Mouse (Mus musculus) right cerebral cortex, postnatal 25 days (tissue): ENCODE measurements at regions not wholly inside any gene's neighbourhood (a gene's known extent, or its start where the extent isn't known, plus 50 kb on each side); places are given as distances from the start of the nearest gene placed in this dataset.

Experiments
- DNase-seq: peaks from one replicate; pipeline ENCODE4 v3.0.0; 2022

DNA sequence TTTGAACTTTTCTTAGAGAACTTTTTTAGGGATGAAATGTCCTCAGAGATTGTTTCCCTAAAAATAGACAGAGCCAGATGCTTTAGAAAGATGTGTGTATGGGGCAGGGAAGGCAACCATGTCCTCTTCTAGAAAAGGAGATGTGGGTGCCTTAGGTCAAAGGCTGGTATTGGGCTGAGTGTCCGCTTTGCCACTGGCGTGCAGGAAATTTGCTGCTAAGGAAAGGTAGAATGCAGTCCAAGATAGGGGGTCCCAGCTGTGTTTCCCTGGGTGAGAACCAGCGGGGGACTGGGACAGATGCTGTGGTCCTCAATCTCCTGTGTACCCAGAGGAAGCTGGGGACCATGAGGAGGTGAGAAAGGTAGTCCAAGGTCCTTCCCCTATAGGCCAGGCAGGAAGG, 291.0 kb downstream of the Pdcd6ip start:
- DNase-seq: no peak

DNA sequence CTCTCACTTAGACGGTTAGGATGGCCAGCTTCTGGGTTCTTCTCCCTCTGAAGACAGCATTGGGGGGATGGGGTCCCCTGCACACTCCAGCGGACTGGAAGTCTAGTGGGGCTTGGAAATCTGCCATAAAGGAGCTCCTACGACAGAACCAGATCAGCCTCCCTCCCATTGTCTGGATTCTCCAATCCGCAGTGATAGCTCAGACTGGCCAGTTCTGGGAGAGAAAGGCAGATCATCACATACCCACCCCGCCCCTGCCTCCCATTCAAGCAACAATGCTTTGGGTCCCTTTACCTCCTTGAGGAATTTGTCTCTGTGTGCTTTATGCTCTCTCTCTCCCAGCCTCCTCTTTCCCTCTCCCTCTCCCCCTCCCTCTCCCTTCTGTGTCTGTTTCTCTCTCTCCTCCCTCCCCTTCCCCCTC, 292.5 kb downstream of the Pdcd6ip start:
- no peak for DNase-seq

DNA sequence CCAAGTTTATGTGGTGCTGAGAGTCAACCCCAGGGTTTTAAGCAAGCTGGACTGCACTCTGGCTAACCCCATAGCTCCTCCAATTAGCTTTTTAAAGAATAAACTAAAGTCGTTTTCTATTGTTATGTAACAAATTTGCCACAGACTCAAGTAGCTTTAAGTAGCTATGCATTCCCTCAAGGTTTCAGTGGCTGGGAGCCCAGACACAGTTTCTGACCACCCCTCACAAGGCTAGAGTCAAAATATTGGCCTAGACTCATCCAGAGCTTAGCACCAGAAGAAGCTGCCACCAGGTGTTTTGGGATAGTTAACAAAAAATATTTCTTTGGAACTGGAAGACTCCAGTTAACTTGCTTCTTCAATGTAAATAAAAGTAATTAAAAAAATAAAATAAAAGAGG, 293.4 kb downstream of the Pdcd6ip start:
- DNase-seq: no peak

DNA sequence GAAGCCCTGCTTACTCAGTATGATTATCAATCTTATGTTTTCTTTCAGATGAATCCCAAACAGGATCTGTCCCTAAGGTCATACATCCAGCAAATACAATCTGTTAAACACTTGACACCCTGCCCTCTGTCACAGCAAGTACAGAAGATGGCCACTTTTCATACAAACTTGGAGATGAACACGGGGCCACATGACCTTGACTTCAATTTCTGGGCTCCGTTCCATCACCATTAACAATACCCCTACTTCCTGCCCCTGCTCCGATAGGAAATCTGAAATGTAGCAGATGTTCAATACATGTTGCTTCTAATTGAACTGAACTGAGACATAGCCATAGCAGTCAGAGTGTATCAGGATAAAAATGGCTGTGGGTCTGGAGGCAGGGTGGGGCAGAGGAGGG, 294.2 kb downstream of the Pdcd6ip start:
- no peak for DNase-seq

DNA sequence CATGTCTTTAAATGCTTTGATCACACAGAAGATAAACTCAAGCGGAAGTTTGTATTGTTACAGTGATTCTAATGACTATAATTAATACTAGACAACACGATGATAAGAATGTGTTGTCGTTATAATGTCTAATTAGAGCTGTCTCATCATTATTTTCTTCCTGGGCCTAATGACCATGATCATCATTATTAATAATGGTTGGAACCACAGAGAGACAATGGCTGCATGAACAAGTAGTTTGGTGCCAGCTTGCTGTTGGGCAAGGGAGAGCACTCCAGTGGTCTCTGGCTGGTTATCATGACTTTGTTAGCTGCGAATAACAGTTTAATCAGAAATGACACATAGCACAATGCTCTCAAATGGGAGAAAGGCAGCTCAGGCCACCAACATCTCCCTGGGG, 296.4 kb downstream of the Pdcd6ip start:
- no peak for DNase-seq

DNA sequence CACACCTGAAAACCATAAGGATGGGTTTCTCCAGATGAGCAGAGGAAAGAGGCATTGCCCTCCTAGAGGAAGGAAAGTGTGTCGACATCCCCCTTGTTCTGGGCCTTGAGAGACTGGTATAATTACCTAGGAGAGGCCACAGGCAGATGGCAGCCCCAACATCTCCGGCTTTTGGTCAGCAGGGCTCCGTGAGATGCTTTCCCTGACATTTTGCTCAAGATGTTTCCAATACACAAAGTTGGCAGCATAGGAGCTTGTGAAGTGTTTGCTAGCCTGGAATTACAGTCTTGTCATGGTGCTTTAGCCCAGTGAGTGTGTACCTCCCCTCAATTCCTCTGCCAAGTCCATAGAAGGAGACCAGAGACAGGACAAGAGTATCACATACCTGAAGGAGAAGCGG, 299.5 kb downstream of the Pdcd6ip start:
- no peak for DNase-seq

DNA sequence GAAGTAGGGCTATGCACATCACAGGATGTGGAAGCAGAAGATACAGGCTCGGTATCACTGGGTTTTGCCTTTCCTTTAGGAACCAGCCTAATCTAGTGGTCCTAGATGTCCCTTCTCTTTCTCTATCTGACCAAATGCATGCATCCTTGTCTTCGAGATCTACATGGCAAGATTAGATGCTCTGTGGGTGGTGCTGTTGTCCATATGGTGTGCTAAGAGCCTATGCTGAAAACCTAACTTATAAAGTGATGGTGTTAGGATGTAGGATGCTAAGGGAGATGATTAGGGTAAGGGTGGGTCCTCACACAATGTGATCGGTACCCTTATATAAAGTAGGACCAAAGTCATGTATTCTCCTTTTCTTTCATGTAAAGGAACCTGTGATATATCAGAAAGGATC, 313.7 kb downstream of the Pdcd6ip start:
- DNase-seq: no peak

DNA sequence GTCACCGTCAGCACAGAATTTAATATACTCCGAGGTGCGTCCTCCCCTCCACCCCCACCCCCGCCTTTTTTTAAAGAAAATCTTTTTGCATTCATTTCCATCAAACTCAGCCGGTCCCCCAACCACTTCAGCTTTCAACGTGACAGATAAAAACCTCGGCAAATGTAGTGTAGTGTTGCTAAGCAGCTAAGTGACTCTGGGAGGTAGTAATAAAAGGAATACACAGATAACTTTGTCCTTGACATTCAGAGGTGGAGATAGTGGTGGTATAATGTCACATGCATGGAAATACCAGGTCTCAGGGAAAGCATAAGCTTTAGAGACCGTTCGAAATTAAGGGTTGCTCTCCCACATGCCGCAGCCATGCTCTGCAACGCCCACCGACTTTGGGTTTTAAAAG, 320.7 kb downstream of the Pdcd6ip start:
- DNase-seq: no peak

DNA sequence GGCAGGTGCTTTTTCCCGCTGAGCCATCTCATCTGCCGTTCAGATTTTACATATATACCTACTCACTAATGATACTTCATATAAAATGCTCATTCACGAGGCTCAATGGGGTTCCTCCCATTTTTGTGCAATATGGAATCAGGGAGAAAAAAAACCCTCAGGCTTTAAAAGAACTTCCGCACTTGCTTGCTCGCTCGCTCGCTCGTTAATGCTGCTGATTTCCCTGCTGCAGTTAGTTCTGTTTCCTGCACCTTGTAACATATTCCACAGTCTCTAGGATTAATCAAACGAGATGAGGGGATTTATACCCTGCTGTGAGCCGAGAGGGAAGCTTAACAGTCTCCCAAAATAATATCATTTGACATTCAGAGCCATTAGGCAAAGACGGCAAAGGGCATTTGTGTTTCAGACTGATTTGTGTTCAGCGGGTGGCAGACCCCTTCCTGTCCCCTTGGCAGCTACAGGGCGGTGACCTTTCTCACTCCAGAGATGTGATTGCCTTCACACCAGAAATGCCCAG, 326.4 kb downstream of the Pdcd6ip start:
- no peak for DNase-seq

DNA sequence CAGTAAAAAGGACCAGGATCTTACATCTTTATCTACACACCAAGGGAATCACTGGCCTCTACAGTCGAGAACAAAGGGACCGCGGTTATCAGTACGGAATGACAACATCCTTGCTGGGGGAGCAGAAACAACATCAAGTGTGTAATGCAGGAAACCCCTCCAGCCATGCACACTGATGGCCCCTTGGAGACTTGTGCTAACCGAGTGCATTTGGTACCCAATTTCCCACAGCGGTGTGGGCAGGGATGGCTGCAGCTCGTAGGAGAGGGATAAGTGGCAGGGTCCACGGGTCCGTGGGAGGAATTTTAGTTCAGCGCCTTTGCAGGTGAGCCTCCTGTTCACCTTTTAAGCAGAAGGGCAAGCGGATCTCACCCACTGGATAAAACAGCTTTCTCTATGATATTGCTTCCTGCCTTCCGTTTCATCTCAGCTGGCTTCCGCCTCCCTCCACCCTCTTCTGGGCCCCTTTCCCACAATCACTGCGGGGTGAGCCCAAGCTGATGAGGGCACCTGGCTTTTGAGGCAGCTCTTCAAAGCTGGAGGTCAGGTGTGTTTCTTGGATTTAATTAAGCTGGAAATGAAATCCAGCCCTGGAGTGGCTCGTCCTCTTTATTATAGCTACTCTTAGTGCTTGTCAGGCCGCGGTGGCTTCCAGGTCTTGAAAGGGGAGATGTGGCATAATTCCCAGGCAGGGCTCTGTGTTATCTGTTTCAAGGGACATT, 327.5 kb downstream of the Pdcd6ip start:
- DNase-seq: no peak

DNA sequence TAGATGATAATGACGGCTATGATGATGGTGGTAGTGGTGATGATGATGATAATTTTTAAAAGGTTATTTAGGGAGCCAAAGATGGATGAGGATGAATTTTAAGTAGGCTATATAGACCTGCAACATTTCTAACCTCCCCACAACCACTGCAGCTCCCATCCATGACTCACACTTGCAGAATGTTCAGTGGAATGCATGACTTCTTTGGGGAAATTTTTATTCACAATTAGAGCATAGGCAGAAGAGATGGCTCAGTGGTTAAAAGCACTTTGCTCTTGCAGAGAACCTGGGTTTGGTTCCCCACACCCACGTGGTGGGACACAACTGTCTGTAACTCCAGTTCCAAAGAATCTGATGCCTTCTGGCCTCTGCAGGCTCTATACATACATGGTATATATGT, 329.5 kb downstream of the Pdcd6ip start:
- DNase-seq: no peak

DNA sequence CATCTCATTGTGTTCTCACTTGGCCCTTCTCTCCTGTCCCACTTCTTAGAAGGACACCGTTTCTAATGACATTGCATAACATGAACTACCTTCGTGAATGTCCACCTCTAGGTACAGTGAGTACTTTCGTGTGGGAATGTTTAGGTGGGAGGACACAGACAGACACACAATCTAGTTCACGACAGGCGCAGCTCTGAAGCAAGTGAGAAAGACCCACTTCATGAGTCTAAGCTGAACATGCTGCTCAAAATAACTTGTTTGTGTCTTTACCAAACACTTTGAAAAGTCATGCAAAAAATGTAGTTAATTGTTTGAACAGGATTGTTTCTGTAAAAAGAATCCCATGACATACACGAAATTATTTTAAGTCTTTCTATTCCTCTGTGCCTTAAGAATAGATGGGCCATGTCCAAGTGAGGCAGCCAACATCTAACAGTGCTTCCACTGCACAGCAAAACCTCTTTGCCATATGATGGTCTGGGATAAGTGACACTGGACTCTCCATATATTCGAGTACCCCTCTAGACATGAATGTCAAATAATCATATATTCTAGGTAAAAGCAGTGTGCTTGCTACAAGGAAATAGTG, 336.2 kb downstream of the Pdcd6ip start:
- DNase-seq: no peak

DNA sequence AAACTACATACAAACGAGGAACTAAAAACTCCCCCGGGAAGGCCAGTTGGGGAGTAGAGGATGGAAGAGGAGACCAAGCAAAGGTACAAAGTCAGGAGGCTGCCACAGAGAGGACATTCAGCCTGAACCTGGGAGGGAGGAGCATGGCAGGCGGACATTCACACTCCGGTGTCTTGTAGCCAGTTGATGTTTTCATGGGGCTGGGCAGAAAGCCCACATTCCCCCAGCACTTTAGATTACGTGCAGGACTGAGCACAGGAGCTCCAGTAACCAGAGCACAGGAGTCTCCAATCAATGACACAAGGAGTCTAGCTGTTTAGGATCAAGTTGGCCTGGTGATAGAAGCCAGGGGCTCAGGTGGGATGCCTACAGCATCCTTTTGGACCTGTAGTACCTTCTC, 360.1 kb downstream of the Pdcd6ip start:
- DNase-seq: no peak

DNA sequence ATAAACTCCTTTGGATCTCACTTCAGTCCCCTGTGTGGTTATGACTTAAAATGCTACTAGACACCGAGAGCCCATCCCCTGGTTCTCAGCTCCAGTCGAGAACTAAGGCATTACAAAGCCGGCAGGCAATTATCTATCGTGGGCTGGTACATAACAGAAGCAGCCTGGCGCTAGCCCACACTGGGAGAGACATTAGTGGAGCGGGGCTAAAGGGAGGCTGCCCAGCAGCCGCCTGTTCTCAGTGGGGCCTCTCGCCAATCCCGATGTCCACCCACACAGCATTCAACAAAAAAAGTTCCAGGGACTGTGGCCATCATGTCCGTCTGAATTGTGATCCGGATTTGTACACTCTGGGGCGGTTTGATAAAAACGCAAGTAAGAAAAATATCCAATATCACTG, 361.5 kb downstream of the Pdcd6ip start:
- DNase-seq: peak; percentile 65

DNA sequence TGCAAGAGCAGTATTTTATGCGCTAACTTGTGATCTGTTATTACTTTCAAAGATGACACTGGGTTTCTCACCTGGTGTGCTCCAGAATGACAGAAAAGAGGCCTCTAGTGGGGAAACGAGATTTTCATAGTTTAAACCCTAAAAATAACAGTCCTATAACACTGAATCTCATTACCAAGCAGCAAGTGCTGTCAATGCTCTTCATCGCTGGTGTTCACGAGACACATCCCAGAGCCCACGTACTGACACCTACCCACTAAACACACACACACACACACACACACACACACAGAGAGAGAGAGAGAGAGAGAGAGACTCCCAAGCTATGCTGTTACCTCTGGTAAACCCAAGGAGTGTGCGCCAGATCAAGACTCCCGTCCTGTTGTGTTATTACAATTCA, 365.9 kb downstream of the Pdcd6ip start:
- DNase-seq: peak; percentile 40

DNA sequence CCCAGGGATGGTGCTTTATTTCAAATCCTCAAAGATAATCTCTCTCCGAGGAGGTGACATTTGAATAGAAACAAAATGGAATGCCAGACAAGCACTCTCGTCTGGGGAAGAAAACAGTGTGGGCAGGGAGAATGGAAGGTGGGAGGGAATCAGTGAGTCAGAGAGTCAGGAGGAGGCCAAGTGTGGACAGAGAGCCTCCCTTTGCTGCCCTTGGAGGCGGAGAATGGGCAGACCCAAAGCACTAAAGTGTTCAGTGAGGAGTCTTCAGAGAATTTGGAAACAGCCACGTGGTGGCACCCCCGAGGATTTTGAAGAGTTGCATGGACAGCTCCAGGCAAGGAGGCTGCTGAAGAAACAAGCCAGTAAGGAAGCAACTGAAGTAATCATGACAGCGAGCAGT, 367.2 kb downstream of the Pdcd6ip start:
- DNase-seq: peak; percentile 40

DNA sequence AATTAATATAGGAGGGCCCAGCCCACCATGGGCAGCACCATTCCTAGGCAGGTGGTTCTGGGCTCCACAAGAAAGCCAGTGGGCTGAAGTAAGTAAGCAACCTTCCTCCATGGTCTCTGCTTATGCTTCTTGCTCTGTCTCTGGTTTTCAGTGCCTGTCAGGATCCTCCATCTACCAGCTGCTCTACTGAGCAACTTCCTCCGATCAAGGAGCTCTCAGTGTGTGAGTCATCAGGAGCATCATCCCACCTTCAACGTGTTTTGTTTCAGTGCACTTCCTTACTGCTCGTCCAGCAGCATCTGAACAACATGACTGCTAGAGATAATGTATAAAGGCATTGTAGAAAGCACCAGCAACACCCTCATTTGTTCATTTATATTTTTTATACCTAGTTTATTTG, 368.0 kb downstream of the Pdcd6ip start:
- no peak for DNase-seq

DNA sequence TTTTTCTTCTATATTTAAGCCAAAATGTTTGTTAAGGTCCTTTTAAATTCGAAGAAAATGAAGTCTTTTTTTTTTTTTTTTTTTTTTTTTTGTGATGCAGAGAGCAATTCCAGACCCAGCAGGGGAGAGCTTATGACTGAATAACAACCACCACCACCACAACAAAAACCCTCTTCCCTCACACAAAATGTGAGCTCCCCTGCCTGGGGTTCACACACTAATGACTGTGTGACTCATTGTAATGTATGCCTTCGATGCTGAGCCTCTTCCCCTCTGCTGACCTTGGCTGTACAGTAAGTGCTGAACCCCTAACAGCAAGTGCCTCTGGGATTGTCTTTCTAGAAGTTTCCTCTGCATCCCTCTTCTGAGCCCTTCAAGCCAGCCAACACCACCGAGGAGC, 383.6 kb downstream of the Pdcd6ip start:
- no peak for DNase-seq

DNA sequence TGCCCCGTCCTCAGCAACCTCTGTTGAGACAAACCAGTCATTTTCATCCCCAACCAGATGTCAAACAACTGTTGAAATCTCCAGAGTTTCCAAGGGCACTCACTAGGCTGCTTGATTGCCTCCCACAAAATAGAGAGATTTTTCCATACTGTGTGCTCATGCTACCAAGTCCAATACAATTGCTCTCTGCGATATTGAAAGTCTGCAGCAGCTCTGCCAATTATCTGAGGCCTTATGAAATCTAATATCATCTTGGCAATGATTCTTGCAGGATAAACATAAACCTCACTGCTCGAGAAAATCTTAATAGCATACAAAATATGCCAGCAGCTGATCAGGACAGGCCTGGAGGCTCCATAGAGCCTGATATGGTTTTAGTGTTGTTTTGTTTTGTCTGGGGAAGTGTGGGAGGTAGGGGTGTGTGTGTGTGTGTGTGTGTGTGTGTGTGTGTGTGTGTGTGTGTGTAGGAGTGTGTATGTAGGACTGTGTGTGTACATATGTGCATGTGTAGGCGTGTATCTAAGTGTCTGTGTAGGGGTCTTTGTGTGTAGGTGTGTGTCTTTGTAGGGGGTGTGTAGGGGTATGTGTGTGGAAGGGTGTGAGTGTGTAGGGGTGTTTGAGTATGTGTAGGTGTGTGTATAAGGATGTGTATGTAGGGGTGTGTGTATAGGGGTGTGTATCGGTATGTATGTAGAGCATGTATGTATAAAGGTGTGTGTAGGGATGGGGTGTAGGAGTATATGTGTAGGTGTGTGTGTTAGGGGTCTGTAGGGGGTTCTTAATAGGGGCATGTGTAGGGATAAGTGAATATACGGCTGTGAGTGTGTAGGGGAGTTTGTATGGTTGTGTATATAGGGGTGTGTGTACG, 398.1 kb downstream of the Pdcd6ip start:
- DNase-seq: no peak

DNA sequence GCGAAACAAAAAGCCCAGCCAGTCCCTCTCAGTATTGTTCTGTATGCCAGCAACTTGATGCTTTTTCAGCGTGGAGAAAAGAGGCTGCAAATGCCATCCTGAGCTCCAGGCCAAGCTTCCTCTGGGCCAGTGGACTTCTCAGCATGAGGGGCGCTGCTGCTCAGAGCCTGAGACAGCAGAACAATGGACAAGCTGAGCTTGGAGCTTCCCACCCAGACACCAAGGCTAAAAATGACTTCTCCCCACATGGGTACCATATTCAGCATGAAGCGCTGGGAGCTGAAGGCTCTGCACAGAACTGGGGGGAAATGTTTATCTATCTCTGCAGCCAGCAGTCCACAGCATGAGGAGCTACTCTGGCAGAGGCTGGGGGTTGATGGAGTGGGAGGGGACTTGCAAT, 402.3 kb downstream of the Pdcd6ip start:
- peak; percentile 49 for DNase-seq

DNA sequence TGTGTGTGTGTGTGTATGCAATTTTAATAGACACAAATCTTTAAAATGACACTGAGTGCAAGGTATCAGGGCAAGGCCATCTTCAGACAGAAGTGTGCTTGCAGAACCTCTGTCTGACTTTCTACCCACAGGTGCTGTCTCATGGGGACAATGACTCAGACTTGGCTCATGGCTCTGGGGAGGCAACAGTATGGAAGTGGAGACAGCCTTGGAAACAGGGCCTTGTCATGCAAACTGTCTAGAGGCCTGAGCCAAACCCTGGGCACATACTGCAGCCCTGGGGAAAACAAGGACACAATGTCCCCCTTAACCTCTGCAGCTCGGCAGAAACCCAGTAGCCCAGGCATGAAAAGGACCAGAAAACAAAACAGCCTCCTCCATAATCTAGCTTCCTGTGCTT, 405.6 kb downstream of the Pdcd6ip start:
- no peak for DNase-seq

DNA sequence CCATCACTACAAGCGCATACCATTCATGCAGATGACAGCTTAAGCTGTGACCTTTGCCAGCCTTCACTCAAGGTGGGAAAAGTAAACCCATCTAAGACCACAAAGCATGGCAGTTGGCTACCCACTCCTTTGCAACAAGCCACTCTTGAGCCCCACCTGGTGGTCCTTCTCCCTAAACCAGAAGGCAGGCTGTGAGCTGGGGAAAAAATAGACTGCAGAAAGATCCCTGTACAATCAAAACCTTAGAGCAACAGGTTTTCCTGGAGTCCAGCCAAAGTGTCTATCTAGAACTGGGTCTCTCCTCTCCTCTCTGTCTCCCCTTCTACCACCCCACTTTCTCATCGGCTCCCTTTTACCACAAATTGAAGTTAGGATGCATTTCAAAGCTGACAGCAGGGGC, 407.2 kb downstream of the Pdcd6ip start:
- peak; percentile 51 for DNase-seq

DNA sequence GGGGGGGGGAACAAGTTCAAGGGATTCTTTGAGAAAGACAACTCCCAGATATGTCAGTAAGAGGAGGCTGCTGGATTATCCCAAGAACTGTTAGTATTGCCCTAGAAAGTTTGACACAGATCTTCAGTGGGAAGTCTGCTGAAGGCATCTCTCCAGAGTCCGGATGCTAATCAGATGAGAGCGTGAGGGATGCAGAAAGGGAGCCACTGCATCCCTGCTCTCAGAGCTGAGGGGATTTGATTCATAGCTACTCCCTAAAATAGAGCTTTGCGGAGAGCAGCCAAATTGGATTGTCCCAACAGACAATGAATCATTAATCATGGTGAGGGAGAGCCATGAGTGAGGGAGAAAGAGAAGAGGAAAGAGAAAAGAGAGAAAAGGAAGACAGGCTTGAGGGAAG, 408.2 kb downstream of the Pdcd6ip start:
- DNase-seq: no peak
